Mouse (Mus musculus): ENCODE measurements around the gene Arhgap29. TPM values are rescaled to one million over a fixed set of nuclear protein-coding genes. Genes with fewer than 3 reads are reported as not detected.

The Arhgap29 gene
- 12.4 and 12.9 TPM in 2 replicates for polyA plus RNA-seq (2012; rRNA removed)

DNA sequence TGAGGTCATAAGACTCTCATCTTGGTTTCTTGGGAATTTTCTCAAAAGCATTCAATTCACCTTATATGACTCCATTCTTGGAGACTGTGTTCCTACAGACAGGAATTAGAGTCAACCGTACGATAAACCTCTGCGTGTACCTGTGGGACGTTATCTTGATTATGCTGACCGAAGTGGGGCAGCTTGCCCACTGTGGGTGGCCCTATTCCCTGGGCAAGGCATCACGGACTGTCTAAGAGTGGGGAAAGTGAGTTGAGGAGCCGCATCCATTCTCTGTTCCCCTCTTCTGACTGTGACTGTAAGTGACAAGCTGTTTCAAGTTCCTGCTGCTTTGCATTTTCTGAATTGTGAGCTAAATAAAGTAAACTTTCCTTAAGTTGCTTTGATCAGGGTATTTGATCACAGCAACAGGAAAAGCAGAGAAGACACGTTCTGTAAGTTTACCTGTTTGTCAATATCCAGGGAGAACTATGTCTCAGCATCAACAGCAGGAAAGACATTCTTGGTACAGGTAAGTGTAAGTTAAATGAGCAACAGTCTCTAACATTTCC is at the start of gene Arhgap29:
Arhgap29 (plus strand) TSS at position 501 of the 551 bp plus-strand sequence.

DNA sequence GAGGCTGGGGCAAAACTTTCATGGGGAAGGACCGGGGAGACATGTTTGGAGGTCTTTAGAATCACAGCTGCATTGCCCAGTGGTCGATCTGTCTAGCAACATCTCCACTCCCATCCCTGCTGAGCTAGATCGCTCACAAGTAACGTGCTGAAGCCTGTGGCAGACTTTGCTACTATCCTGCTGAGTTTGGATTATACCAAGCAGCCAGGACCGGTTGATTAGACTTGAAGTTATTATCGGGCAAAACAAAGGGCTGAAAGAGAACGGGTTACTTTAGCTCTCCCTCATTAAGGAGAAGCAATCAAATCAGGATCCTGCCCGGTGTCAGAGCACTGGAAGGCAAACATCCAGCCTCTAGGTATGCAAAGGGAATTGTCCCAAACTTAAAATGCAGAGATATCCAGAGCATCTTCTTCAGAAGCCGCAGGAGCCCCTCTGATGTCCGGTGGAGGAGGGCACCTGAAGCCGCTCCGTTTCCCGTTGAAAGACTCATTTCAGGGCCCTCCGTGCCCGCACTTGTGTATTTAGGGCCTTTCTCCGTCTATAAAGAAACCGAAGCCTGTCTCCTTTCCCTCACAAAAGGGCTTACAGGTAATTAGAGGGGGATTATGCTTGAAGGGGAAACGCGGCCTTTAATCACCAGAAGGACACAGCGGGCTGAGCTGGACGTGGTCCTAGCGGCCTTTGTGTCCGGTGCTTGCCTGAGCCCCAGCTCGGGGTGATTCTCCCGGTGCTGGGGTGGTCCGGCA is 91.6 kb downstream of the Arhgap29 start, which contains the start of gene Abca4:
Abca4 (plus strand) TSS at position 645 of the 749 bp plus-strand sequence.

Other genes with a start within 250 kb of the Arhgap29 start
- gene F3, start 229.0 kb upstream of the Arhgap29 start, polyA plus RNA-seq (2012; rRNA removed) = 0.95 and 1.2 TPM in 2 replicates
- 14.3 and 19.8 TPM in 2 replicates for gene Abcd3, start 137.2 kb upstream of the Arhgap29 start, polyA plus RNA-seq (2012; rRNA removed)
- gene Abca4, start 91.9 kb downstream of the Arhgap29 start, polyA plus RNA-seq (2012; rRNA removed) = 0.42 and 0.45 TPM in 2 replicates

Data from liver, embryonic 18 days (tissue).